ENCODE assay signal across 16 mouse cellular contexts in the genomic region with DNA sequence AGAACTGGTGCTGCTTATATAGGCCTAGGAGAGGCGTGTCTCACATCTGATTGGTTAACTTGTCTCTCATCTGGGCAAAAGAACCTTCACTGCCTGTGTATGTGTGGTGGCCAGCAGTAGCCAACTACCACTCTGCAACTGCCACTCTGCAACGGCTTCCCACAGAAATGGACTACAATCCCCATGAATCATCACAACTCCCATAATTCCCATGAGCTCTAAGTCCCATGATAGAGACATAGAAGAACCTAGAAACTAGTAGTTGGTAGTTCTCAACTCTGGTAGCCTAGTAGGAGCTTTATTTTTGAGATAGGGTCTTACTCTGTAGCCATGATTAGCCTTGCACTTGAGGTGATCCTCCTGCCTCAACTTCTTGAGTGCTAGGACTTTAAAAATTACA.
"Had no signal": no experiment of that assay in that cellular context is flagged by ENCODE, and none has a peak within 500 bp of the region (broad histone marks: within the 10 kb centered on the region; RNA-seq: fewer than 3 reads in every experiment).

No protein-coding gene starts in this region.

- H3K9me3 ChIP-seq: neural tube, embryonic 13.5 days; neural tube, embryonic 15.5 days; stomach, embryonic 15.5 days had no signal

- H3K9ac ChIP-seq: neural tube, embryonic 13.5 days; neural tube, embryonic 15.5 days; stomach, embryonic 15.5 days had no signal

- H3K4me2 ChIP-seq: neural tube, embryonic 13.5 days; neural tube, embryonic 15.5 days; stomach, embryonic 15.5 days had no signal

- H3K4me3 ChIP-seq: neural tube, embryonic 13.5 days; neural tube, embryonic 15.5 days; stomach, embryonic 15.5 days had no signal

- H3K27ac ChIP-seq: neural tube, embryonic 13.5 days; neural tube, embryonic 15.5 days; stomach, embryonic 15.5 days; stomach, postnatal 0 days had no signal

- H3K27me3 ChIP-seq: stomach, embryonic 15.5 days had no signal

- DNase-seq: retina, postnatal 1 day; right cerebral cortex, adult 18-20 months; right cerebral cortex, postnatal 14 days; right cerebral cortex, postnatal 25 days; right cerebral cortex, postnatal 4 days; spleen, adult 18-20 months; thymus, adult 18-20 months; thymus, adult 2 months; thymus, postnatal 14 days; thymus, postnatal 25 days; thymus, postnatal 36 days; thymus, postnatal 4 days had no signal
